Mouse (Mus musculus) C2C12 (cell line): ENCODE results near the gene Iqgap3. TPM values are rescaled to one million over a fixed set of nuclear protein-coding genes. Genes with fewer than 3 reads are reported as not detected.

Source experiments
- H3K27me3 ChIP-seq: one replicate; pipeline ENCODE4 v1.6.1; 2011; ENCODE audit not compliant: control insufficient read depth, insufficient read depth, insufficient read length
- H3K36me3 ChIP-seq: one replicate; pipeline ENCODE4 v1.6.1; 2011; ENCODE audit not compliant: control insufficient read depth, insufficient read depth
- H3K4me3 ChIP-seq: one replicate; pipeline ENCODE4 v1.5.1; 2011; ENCODE audit warnings: mild to moderate bottlenecking, control low read depth; ENCODE audit not compliant: poor library complexity, insufficient read depth, severe bottlenecking
- H3K79me2 ChIP-seq: one replicate; pipeline ENCODE4 v1.6.1; 2011; ENCODE audit not compliant: control insufficient read depth, insufficient read depth
- H3K79me3 ChIP-seq: one replicate; pipeline ENCODE4 v1.6.1; 2011; ENCODE audit warnings: low read depth, control low read depth
- H3ac ChIP-seq: one replicate; pipeline ENCODE3; 2011; ENCODE audit warnings: low read depth; ENCODE audit not compliant: control insufficient read depth, insufficient read length
- CEBPB ChIP-seq: IDR thresholded peaks from one replicate; pipeline ENCODE4 v1.6.1; 2011; ENCODE audit warnings: low read depth, mild to moderate bottlenecking, control low read depth, moderate library complexity
- CTCF ChIP-seq: IDR thresholded peaks from one replicate; pipeline ENCODE4 v1.5.1; 2011; ENCODE audit not compliant: control insufficient read depth, insufficient read depth, insufficient read length
- FOSL1 ChIP-seq: IDR thresholded peaks from one replicate; pipeline ENCODE4 v1.8.0; 2011; ENCODE audit warnings: mild to moderate bottlenecking, low read length; ENCODE audit not compliant: poor library complexity, insufficient read depth, severe bottlenecking
- MAX ChIP-seq: IDR thresholded peaks from one replicate; pipeline ENCODE4 v1.6.1; 2011; ENCODE audit warnings: mild to moderate bottlenecking, control low read depth
- MYOD1 ChIP-seq: IDR thresholded peaks from one replicate; pipeline ENCODE4 v1.6.1; 2011; ENCODE audit warnings: low read depth; ENCODE audit not compliant: control insufficient read depth, insufficient read length
- MYOG ChIP-seq: IDR thresholded peaks from one replicate; pipeline ENCODE4 v1.6.1; 2011; ENCODE audit not compliant: control insufficient read depth, insufficient read length; ENCODE audit errors: extremely low read depth
- USF1 ChIP-seq: IDR thresholded peaks from one replicate; pipeline ENCODE4 v1.6.1; 2011; ENCODE audit warnings: low read depth, mild to moderate bottlenecking, control low read depth, moderate library complexity
- polyA plus RNA-seq: library from polyadenylated mRNA; unstranded; fragments of >200 nt; fragmentation: generic; extraction: Trizol; gene quantifications from one replicate; pipeline ENCODE4 v1.2.1, GENCODE M21; 2012; ENCODE audit warnings: missing spikeins

The Iqgap3 gene
- polyA plus RNA-seq, 1 experiment, result 23.9 TPM

GRCm38 (mm10) chr3:88150061-88150998 is 68.6 kb downstream of the Iqgap3 start:
- H3K79me2 ChIP-seq, result peaks cover 100% of the 10 kb centered on the region
- H3K4me3 ChIP-seq, result no peak overlapping the region
- peaks cover 9% of the 10 kb centered on the region for H3K36me3 ChIP-seq
- H3K79me3 ChIP-seq, result peaks cover 94% of the 10 kb centered on the region
- no peaks in the 10 kb centered on the region for H3K27me3 ChIP-seq
- no peak for TF ChIP-seq FOSL1
- TF ChIP-seq CTCF, result no peak
- no peak for TF ChIP-seq MYOD1
- TF ChIP-seq MYOG, result no peak
- no peak for TF ChIP-seq CEBPB
- TF ChIP-seq USF1, result no peak
- no peak for TF ChIP-seq MAX
- H3ac ChIP-seq, result no peak overlapping the region

- no peak overlapping the region for H3K4me3 ChIP-seq
- no peaks in the 10 kb centered on the region for H3K27me3 ChIP-seq
- H3K79me2 ChIP-seq, result peaks cover 100% of the 10 kb centered on the region
- H3K79me3 ChIP-seq, result peaks cover 96% of the 10 kb centered on the region
- TF ChIP-seq CEBPB, result no peak
- no peak for TF ChIP-seq USF1
- no peak for TF ChIP-seq CTCF
- TF ChIP-seq MYOD1, result no peak
- H3ac ChIP-seq, result no peak overlapping the region
- peaks cover 10% of the 10 kb centered on the region for H3K36me3 ChIP-seq
These were observed 69.2 kb downstream of the Iqgap3 start for GRCm38 (mm10) chr3:88150999-88151364.

GRCm38 (mm10) chr3:88152056-88152455 is 70.3 kb downstream of the Iqgap3 start:
- peaks cover 89% of the 10 kb centered on the region for H3K79me3 ChIP-seq
- H3ac ChIP-seq, result no peak overlapping the region
- H3K27me3 ChIP-seq, result no peaks in the 10 kb centered on the region
- TF ChIP-seq FOSL1 (no peak), MYOD1 (no peak)
- no peak overlapping the region for H3K4me3 ChIP-seq
- H3K36me3 ChIP-seq, result peaks cover 19% of the 10 kb centered on the region
- H3K79me2 ChIP-seq, result peaks cover 99% of the 10 kb centered on the region

- Histone ChIP-seq H3K4me3 (no peak overlapping the region), H3K36me3 (peaks cover 23% of the 10 kb centered on the region), H3K27me3 (no peaks in the 10 kb centered on the region), H3K79me2 (peaks cover 90% of the 10 kb centered on the region), H3K79me3 (peaks cover 75% of the 10 kb centered on the region), H3ac (no peak overlapping the region)
- TF ChIP-seq MAX (no peak), USF1 (no peak), FOSL1 (no peak), MYOG (no peak), CEBPB (no peak), CTCF (no peak), MYOD1 (no peak)
These were observed 71.7 kb downstream of the Iqgap3 start for GRCm38 (mm10) chr3:88153290-88154011.

- Histone ChIP-seq H3K27me3 (no peaks in the 10 kb centered on the region), H3K36me3 (peaks cover 31% of the 10 kb centered on the region), H3K79me2 (peaks cover 82% of the 10 kb centered on the region), H3K79me3 (peaks cover 67% of the 10 kb centered on the region), H3ac (no peak overlapping the region), H3K4me3 (no peak overlapping the region)
- no peak for TF ChIP-seq CTCF
- no peak for TF ChIP-seq USF1
- TF ChIP-seq MYOD1, result no peak
- TF ChIP-seq MAX, result no peak
- TF ChIP-seq CEBPB, result no peak
- no peak for TF ChIP-seq MYOG
- TF ChIP-seq FOSL1, result no peak
These were observed 72.5 kb downstream of the Iqgap3 start for GRCm38 (mm10) chr3:88154236-88154635.
